Mouse (Mus musculus) mouse embryonic stem cell (cell line): ENCODE measurements at regions not wholly inside any gene's neighbourhood (a gene's known extent, or its start where the extent isn't known, plus 50 kb on each side); places are given as distances from the start of the nearest gene placed in this dataset.
"Not testable (repeated sequence)": the region's sequence is repeated elsewhere in the genome, so short reads cannot be mapped to it uniquely, and the experiment has no call there.

Experiments used
- in situ Hi-C, 2 experiments: fragments of 300-500 bp; cut with MboI; formaldehyde crosslinking; loops; 1 replicate in 1 of 2; 3 replicates in 1 of 2; pipeline ENCODE4 v1.14.3; 2019 to 2020; ENCODE audit warnings: low sequenced_read_pairs in 2 of 2, low pct_unique_long_range_greater_than_20kb in 1 of 2, mixed read lengths in 1 of 2; ENCODE audit not compliant: unreplicated experiment in 1 of 2

DNA sequence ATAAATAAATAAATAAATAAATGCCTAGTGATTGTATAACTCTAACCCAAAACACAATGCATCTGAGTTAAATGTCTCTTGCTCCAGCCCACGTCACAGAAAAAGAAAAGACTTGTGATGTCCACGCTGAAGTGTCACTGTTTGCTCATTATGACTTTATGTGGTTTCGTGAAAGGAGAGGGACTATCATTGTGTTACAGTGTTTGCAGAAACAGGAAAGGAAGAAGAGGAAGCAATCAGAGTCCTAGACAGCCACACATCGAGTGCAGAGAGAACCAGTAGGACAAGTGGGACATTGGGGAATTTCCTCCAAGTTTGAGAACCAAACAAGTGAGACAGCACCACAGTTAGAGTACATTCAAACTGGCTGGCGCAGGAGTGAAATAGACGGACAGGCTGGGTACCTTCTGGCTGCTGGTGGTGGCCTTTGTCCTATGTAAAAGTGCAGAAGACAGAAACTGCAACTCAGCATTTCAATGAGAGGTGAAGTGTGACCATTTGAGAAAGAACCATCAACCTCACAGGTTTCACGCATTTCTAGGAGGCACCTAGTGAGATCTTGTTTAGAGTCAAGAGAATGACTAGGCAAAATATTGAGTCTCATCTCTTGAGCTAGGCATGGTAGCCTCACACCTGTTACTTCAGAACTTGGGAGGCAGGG is 59.6 kb downstream of the Fasl start:
- in situ Hi-C loops, result no loop called here

DNA sequence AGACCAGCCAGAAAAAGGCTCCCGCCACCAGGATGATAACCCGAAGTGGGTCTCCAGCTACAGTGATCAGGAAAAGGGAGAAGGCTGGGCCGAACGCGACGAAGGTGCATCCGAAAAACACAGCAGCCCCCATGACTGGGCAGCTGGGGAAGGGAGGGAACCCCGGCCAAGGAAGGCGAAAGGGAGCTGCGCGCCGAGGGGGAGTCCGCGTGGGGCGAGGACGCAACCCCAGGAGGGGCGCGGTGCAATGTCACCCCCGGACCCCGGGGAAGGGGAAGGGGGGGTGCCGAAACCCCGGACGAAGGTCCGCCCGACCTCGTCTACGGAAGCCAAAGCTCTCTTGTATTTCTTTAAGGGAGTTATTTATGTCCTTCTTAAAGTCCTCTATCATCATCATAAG is 60.9 kb downstream of the Fasl start:
- in situ Hi-C loops, result not testable (repeated sequence)

DNA sequence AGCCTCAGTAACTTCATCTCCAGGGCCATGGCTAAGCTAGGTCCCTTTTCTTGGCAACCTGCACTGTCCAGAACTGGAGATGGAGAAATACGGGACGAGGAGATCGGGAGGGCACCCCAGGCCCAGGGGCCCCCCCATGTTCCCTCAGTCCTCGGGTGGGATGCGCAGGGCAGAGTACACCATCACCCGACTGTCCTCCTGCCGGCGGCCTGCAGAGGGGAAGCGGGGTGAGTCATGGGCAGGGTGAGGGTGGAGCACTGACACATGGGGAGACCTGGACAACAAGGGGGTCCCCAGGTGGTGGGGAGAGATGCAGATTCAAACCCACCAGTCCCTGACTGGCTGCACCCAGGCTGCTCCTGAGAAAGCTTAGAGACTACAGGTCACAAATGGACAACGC is 62.2 kb downstream of the Fasl start:
- in situ Hi-C loops, result not testable (repeated sequence)

DNA sequence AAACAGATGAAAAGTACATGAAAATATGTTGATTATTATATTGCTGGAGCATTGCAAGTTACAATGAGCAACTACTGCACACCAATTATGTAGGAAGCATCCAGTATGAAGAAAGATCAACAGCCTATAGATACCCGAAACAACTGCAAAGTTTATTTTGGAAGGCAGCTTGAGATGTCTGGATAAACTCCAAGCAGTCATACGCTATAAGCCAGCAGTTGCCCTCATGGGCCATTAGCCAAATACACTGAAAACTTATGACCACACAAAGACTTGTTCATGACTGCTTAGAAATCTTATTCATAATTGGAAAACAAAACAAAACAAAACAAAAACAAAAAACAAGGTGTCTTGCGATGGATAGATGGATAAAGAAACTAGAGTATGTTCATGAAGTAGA is 68.4 kb downstream of the Fasl start:
- in situ Hi-C loops, result no loop called here

DNA sequence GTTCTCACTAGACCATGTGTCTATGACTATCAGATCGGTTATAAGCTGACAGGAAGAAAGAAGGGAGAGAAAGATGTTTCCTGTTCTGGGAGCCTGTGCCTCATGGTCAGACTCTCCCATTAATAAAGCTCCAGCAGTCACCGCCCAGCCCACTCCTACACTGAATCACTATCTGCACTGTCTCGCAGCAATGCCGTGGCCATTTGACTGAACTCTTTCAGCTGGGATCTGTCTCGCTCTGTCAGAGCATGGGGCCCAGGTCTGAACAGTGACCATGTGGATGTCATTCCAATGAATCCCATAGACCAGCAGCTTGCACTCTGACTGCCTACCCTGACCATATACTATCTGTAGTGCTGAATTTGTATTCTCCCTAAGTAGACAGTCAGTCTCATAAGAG is 70.0 kb downstream of the Fasl start:
- in situ Hi-C loops, result no loop called here

DNA sequence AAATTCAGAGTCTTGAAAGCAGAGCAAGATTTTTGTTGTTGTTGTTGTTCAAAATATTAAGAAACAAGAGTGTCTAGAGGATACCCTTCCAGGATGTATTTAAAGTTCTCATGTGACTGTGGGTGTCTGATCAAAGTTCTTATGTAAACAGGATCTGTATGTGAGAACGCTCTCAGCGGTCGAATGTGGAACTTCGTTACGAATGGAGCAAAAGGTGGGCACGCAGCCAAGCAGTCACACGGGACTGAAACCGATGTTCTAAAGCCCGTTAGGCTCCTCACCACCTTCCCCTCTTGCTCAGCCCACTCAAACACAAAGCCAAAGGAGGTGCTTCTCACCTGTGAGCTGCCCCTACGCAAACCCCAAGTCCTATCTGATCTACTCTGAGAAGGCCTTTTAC is 75.4 kb downstream of the Fasl start:
- in situ Hi-C loops, result no loop called here

DNA sequence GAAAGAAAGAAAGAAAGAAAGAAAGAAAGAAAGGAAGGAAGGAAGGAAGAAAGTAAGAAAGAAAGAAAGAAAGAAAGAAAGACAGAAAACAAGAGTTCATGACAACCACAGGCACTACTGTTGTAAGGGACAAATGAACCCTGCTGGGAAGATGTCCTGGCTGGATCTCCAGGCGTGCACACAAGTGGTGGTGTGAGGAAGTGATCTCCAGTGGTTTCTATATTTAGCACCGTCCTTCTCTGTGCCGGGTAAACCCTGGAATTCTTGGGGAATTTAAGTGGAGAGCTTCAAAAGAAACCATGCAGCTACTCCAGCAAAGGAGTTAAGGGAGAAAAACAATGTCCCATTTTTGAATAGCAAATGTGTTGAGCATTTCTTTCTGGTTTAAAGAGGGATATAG is 76.0 kb downstream of the Fasl start:
- in situ Hi-C loops, result no loop called here

DNA sequence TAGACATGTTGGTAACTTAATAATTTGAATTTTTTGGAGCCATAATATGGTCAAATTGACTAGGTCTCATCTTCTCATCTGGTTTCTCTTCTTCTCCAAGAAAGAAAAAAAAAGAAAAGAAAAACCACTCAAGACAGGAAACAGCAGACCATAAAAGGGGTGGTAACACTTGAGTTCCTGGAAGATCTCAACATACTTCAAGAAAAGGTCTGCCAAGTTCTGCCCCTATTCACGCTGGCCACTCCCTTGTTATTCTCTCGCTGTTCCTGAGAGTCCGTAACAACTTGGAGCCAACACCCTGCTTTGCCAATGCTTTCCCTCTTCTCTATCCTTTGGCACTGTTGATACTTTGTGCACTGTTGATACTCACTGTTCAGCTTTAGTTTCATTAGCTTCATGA is 81.2 kb downstream of the Fasl start:
- in situ Hi-C loops, result no loop called here

DNA sequence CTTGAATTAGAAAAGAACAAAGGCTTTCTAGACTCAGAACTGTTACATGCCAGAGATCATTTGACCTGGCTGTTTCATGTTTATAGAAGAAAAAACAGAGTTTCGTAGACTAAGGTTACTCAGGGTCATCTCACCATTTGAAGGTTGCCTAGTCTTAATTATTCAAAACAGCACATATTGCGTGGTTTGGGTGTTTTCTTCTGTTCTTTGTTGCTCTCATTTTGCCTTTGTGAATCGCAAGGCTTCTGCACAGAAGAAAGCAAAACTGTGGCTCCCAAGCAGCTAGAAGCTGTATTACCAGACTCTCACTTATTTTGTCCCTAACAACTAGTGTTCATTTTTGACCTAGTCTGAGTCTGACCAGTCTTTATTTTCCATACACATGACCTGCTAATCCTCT is 83.3 kb downstream of the Fasl start:
- in situ Hi-C loops, result no loop called here

DNA sequence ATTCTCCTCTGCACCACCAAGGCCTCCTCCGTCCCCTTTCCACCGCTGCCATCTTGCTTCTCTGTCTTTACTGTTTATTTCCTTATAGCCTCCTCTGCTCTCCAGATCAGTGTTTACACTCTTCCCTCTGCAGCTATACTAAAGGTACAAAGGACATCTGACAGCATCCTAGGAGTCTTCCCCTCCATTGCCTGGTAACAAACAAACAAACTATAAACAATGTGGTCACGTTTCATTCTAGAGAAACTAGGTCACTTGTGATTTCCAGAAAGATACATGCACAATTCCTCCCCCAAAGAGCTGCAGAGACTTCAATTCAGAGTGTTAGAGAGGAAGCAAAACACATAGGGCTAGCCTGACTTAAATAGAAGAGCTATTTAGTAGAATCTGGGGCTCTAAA is 83.8 kb downstream of the Fasl start:
- in situ Hi-C loops, result no loop called here

DNA sequence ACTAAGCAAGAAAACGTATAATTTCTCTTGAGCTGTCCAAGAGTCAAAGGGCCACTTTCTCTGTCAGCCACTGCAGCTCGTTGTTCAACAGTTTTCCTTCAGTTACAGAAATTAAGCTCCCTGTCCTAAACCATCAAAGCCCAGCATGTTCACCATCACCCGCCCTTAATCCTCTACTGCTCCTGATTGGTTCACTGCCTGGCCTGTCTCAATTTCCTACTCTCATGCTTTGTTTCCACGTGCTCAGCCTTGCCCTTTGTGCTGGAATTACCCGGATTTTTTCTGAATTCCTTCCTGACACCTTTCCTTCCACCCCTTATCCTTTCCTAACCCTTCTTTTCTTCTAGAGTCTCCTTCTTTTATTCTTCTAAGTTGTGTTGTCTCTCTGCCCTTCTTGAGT is 92.4 kb downstream of the Fasl start:
- in situ Hi-C loops, result loop anchor here in 1 of 2 experiments (25.0 kb wide), 1 partner anchor 309 kb away; the partner anchor contains the start of gene Tnfsf4

DNA sequence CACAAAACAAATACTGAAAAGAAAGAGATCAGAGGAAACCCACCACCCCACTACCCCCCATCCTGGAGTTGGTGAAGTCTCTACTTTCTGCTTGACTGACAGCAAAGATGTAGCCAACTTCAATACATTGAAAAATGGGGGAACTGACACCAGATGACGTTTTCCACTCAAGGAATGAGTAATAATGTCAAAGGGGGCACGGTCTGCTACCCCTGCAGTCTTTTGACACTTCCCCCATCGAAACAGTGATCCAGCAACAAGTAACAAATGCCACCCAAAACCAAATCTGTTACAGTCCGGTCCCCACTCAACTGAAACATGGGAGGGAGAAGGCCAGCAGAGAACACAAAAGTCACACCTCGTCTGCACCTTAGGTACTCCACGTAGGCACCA is 94.5 kb downstream of the Fasl start:
- in situ Hi-C loops, result loop anchor here in 1 of 2 experiments (25.0 kb wide), 1 partner anchor 306 kb away; the partner anchor contains the start of gene Tnfsf4

DNA sequence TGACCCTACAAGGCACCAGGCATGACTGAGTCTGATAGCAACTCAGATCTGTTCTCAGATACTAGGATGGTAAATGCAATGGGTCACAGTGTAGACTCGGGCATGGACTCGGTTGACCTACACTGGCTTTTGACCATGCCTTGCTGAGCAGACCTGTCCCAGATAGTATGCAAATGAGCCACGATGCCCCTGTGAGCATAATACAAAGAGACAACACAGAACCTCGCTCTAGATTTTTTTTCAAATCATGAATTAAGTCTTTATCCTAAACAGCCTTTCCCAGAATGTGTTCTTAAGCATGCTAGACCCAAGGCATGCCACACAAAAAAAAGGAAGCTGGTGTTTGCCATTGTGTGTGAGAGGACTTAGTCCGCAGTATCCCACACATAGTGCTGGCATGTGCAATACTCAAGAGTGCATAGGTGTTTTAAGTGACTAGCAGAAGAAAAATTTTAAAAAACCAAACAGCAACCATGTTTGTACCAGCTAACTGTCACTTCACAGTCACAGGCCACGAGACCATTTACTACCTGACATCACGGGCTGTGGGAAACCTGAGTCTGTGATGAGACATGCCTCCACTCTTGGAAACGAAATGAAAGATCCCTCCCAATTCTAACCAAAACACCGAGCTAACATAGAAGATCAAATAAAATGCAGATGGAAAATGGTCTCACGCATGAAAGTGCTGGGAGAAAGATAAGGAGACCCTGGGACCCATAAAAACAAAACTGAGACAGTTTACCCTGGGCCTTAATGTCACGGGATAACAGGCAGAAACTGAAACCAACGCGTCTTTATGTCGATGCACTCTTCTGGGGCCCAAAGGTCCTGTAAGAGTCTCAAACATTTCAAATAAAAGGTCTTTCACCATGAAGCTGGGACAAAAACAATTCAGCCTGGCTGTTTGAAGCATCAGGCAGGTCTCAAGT is 95.2 kb downstream of the Fasl start:
- in situ Hi-C loops, result loop anchor here in 1 of 2 experiments (25.0 kb wide), 1 partner anchor 306 kb away; the partner anchor contains the start of gene Tnfsf4

DNA sequence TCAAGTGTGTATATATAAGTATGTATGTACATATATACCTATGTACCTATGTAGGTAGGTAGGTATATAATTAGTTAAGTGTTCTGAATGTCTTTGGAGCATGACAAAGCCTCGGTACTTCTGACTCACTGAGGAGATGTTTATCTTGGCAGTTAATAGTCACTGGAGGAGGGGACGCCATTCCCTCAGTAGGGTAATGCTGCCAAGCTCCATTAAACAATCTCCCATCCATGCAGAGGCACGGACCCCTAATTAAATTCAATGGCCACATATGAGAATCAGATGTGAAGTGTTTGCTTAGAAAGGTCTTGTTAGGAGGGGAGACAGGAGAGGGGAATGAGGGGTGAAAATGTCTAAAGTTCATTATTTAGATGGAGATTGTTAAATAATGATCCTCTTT is 99.3 kb downstream of the Fasl start:
- in situ Hi-C loops, result loop anchor here (10.0 to 25.0 kb wide), 2 partner anchors 284 to 302 kb away; partner anchors contain the start of gene Tnfsf4 (in 1 of the 2)

DNA sequence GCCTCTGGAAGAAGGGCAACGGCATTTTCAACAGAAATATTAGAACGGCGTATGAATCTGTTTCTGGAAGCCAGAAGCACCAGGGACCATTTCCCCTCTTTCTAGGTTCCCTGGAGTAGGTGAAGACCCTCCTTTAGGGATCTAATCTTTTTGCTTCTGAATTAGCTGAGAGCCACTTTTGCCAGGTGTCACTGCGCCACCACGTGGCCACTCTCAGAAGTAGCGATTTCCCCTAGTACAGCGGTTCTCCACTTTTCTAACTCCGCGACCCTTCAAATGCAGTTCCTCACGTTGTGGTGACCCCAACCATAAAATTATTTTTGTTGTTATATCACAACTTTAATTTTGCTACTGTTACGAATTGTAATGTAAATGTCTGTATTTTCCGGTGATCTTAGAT is 100.7 kb downstream of the Fasl start:
- in situ Hi-C loops, result loop anchor here (10.0 to 25.0 kb wide), 2 partner anchors 283 to 300 kb away; partner anchors contain the start of gene Tnfsf4 (in 1 of the 2)

DNA sequence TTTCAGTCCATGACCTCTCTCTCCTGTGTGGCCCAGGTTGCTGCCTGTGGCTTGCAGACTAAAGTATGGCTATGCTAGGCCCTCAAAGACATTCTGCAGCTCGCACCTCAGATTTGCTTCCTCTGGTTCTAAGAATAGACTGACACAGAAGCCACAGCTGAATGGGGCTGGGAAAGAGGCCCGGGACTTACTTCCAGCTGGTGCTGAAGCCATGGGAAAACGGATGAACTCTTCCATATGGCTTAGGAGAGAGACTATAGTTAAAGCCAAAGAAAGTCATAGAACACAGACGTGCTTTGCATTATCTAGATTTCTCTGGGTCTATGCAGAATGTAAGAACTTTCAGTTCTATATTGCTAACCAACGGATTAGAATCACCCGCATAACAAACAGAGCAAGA is 107.7 kb downstream of the Fasl start:
- in situ Hi-C loops, result loop anchor here (10.0 to 25.0 kb wide), 2 partner anchors 276 to 293 kb away; partner anchors contain the start of gene Tnfsf4 (in 1 of the 2)

DNA sequence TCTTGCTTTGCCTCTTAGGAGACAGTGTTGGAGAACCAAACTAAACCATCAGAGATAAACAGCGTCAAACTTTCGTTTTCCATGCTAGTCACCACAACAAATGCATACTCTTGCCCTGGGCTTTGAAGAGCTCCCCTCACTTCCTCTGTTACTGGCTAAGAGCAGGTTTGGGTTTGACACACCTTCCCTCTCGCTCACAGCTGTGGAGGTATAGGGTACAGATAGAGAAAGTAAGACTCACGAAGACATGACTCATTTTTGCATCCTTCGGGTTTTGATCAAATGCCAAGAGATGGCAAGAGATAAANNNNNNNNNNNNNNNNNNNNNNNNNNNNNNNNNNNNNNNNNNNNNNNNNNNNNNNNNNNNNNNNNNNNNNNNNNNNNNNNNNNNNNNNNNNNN is 117.4 kb downstream of the Fasl start:
- in situ Hi-C loops, result no loop called here

DNA sequence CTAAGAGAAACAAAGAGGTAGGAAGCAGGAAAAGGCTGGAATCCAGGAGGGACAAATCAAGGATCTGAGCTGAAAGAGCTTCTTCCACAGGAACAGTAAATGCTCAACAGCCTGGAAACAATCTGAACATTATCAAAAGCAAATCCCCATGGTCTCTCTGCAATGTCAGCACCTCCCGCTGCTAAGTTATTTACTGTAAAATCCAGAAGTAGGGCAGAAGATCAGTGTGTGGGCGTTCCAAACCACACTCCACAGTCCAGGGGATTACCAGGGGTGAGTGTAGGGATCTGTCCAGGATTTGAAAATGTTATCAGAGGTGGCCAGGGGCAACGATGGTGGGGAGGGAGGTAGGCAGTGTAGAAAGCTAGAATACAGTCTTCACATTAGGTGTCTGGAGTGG is 124.0 kb downstream of the Fasl start:
- in situ Hi-C loops, result no loop called here

DNA sequence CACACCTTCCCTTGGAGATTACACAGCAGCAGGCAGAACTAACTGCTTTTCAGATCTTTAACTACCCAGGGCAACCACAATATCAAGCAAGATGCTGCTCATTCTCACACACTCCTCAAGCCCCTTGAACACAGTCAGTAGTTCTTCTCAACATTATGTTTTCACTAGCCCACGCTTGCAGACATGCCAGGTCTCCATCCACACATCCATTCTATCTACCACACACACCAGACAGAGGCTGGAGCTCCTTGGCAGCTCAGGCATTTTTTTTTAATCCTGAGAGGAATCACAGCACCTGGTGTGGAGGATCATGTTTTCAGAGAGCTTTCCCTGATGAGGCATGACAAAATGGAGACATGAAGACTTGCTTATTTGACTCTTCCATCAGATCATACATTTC is 124.9 kb downstream of the Fasl start:
- in situ Hi-C loops, result no loop called here
